Mouse (Mus musculus): ENCODE results near the gene Xrn1.
"Not testable (repeated sequence)": the region's sequence is repeated elsewhere in the genome, so short reads cannot be mapped to it uniquely, and the experiment has no call there.

The Xrn1 gene

DNA sequence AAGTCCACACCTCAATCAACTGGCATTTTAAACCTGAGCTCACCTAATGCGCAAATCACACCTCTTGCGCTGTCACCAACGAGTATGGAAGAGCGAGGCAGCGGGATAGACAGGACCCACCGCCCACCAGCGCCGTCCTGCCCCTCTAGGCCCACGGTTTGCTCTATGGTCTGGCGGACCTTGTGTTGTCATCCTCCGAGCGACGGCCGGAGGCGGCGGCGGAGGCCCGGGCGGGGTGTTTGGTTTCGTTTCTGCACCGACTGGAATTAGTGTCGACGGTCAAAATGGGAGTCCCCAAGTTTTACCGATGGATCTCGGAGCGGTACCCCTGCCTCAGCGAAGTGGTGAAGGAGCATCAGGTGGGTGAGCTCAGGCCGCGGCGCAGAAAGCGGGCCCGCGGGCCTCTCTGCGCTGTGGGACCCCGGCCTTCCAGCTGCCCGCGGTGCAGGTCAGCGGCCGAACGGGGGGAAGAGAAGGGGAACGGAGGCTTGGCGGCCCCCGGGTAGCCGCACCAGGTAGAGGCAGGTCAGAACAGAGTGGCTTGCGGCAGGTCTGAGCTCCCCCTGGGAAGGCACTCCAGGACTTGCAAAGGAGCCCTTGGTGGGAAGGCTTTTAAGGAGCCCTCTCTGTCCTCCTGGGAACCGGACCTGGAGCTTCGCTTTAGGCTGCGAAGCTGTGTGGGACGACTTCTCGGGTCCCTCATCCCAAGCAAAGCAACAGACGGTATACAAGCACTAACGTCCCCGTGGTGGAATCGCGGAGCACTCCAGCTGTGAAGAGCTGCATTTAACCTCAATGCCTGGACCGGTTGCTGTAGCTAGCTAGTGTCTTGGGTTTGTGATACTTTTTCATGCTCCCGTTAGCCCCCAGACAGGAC is at the start of gene Xrn1:
Gene Xrn1 (plus strand): TSS at position 176 of the 877 bp plus-strand sequence.
- peak; percentile 96 for DNase-seq

DNA sequence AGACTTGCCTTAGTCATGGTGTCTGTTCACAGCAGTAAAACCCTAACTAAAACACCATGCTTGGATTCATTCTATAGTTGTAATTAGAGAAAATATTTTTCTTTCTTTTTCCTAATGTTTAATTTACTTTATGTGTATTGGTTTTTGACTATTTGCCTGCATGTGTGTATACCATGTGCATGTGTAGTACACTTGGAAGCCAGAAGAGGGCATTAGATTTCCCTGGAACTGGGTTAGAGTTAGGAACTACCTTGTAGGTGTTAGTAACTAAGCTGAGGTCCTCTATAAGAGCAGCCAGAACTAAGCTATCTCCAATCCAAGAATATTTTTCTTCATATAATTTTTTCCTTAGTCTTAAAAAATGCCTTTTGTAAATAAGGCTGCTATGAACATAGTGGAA is 21.7 kb upstream of the Xrn1 start:
- no peak for DNase-seq

DNA sequence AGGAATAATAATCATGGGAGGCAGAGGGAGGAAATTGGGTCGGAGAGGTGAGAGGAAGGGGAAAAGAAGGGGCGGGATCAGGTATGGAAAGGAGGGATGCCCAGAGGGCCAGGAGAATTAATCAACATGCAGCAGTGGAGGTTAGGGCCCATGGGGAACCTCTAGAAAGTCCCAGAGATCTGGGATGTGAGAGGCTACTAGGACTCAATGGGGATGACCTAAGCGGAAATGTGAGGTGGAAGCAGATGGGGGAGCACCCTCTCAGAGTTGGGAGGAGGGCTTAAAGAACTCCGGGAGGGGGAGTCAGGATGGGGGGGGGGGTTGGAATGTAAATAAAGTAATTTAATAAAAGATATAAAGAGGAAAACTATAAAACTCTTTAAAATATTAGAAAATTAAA is 902 bp upstream of the Xrn1 start:
- DNase-seq = no peak

DNA sequence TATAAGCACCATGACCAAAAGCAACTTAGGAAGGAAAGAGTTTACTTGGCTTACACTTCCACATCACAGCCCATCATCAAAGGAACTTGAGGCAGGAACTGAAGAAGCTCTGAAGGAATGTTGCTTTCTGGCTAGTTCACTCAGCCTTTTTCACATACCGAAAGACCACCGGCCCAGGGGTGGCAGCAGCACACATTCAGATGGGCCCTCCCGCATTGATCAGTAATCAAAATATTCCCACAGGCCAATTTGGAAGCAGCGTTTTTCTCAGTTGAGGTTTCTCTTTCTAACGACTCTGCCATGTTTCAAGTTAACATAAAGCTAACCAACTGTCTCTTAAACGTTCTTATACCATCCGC is 355 bp upstream of the Xrn1 start:
- DNase-seq = peak; percentile 42 to 56

DNA sequence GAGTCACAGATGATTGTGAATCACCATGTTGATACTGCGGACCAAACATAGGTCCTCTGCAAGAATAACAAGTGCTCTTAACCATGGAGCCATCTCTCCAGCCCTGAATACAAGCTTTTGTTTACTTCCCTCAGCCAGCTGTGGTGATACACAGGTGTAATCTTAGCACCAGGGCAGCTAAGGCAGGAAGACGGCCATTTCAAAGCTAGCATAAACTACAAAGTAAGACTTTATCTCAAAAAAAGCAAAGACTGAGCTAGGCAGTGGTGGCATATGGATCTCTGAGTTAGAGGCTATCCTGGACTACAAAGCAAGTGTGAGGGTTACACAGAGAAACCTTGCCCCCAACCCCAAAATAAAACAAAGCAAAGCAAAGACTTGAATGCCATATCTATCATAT is 3.1 kb downstream of the Xrn1 start:
- DNase-seq = no peak

DNA sequence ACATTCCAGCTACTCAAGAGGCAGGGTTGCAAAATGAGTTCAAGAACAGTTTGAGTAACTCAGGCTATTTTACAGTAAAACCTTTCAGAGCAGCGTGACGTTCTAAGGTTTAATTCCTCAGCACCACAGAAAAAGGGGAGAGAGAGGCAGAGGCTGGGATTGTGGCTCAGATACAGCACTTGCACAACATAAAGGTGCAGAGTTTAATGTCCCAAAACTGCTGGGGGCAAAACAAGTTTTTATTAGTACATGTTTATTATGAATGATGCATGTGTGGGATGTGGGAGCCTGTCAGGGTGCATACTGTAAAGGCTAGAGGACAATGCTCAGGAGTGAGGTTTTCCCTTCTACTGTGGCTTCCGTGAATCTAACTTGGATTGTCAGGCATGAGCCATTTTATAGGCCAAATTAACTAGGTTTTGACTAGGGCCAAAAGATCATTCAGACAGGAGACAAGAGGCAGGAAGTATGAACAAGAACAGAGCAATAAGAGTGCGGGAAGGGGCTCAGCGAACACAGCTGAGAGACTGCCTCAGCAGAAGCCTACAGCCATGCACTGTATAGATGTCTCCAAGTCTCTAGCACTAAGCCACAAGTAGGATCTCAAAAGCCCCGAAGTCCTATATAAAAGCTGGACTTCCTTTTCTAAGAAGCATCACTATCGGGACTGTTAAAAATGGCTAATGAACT is 3.6 kb downstream of the Xrn1 start:
- DNase-seq = no peak

DNA sequence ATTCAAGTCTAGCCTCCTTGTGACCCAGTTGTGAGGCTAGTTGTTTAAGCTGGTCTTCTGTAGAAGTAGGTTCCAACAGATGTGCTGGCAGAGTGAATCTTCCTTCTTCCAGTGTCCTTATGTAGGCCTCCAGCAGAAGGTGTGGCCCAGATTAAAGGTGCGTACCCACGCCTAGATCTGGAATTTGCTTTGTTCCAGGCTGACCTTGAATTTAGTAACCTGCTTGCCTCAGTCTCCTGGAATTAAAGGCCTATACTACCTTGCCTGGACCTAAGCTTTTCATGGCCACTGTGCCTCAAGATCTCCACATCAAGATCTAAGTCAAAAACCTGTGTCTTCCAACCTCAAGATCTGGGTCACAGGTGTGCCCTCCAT is 4.2 kb downstream of the Xrn1 start:
- DNase-seq = not testable (repeated sequence)

DNA sequence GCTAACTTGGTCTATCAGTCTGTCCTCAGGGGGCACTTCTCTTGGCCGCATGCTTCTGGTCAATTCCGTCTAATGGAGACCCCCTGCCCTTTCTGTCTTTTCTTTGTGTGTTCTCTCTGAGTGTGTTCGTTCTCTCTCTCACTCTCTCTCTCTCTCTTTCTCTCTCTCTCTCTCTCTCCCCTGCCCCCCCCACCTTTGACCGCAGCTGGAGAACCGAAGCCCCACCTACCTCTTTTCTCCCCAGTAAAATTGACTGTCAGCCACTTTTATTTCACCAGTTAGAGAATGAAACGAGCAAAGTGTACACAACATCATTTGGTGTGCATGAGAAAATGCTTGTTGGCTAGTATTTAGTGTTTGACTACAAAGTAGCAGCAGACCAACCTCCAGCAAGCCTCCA is 4.7 kb downstream of the Xrn1 start:
- no peak for DNase-seq

DNA sequence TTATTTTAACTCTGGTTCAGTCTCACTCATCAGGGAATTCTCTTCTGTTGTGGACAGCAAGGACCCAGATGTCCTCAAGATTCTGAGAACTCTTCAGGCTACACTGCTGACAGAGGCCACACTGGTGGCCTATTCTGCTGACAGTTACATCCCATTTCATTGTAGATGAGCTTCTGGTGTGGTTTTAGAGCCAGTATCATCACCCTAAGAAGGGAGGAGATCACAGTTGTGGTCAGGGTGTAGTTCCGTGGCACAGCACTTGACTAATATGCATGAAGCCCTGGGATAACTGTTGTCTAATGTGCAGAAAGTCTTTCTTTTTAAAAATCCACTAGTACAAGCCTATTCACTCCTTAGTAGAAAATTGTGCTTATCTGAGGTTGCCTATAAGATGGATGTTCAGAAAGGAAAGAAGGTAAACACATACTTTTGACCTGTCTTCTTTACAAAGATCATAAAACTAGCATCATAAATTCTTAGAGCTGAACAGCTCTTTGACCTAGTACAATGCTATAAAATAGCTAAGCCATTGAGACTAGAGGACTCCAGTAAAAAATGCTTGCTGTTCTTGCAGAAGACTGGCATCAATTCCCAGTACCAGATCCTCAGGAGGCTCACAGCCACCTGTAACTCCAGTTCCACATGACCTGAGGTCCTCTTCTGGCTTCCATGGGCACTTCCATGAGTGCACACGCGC is 5.3 kb downstream of the Xrn1 start:
- DNase-seq = no peak

DNA sequence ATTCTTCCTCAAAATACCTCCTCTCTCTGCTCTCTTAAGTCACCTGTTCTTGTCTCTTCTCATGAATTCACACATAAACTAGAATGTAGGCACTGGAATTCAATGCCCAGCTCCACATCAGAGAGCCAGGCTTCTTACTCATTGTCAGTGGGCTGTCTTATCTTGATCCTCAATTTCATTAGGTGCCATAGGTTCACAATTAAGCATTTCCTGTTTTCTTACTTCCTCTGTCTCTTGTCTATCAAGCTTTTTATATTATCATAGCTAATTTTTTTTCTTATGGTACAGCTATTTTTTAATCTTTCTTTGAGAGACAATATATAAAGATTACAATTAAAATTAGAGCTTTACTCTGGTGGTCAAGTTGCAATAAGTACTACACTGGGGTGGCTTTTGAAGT is 6.5 kb downstream of the Xrn1 start:
- DNase-seq = no peak

DNA sequence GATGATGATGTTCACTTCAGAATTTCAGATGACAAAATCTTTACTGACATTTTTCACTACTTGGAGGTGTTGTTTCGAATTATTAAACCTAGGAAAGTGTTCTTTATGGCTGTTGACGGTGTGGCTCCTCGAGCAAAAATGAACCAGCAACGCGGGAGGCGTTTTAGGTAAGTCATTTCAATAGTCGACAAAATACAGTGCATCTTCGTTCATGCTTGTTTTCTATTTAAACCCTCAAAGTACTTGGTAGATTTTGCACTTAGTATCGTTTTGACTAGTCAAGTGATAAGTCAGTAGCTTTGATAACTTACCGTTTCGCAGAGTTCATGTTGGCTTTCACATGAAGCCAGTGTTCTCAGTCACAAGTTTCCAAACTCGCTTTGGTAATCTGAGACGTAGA is 9.5 kb downstream of the Xrn1 start:
- DNase-seq = no peak

DNA sequence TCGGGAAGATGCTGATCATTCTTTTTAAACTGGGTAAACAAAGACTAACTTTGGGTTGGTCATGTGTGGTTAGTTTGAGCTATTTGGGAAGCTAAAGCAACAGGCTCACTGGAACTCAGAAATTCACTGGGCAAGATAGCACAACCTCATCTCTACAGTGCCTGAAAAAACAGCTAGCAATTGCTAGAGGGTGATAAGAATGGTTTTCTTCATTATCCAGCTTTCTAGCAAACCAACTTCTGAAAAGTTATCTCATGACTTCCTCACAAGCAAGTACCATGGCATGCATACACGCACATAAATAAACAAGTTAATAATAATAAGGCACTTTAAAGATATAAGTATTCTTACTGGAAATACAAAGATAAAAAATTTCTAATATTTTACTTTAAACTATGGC is 23.7 kb downstream of the Xrn1 start:
- no peak for DNase-seq

DNA sequence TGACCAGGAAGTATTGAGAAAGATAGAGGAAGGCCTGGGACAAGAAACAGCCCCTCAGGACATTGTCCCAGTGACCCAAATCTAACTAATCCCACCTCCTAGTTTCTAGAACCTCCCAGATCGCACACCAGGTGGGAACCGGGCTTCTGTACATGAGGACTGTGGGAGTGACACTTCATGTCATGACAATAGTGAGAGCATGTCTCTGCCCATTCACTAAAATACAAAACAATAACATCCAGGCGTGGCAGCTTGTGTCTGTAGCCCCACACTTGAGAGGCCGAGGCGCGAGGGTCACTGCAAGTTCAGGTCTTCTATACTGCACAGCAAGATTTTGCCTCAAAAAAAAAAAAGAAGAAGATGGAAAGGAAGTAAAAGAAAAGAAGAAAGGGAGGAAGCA is 25.3 kb downstream of the Xrn1 start:
- DNase-seq = no peak

DNA sequence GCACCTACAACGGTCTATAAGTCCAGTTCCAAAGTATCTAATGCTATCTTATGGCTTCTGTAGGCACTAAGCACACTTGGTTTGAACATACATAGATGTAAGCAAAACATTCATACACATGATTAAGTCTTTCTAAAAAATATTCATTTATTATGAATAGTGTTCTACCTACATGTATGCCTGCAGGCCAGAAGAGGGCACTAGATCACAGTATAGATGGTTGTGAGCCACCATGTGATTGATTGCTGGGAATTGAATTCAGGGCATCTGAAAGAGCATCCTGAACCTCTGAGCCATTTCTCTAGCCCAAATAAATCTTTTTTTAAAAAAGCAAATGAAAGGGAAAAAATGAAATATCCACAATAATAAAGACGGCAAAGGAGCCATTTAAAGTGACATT is 37.7 kb downstream of the Xrn1 start:
- no peak for DNase-seq

DNA sequence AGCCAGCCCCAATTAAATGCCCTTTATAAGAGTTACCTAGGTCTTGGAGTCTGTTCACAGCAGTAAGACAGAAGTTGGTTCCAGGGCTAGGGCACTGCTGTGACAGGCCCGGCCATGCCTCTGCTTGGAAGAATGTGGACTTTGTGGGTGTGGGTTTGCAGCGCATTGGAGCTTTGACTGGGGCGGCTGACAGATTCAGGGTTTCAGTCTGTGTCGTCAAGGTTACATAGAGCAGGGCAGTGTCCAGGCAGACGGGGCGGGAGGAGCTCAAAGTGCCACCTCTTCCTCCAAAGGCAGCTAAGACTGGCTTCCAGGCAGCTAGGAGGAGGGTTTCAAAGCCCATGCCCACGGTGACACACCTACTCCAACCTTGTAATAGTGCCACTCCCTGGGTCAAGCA is 49.9 kb downstream of the Xrn1 start:
- DNase-seq = no peak

DNA sequence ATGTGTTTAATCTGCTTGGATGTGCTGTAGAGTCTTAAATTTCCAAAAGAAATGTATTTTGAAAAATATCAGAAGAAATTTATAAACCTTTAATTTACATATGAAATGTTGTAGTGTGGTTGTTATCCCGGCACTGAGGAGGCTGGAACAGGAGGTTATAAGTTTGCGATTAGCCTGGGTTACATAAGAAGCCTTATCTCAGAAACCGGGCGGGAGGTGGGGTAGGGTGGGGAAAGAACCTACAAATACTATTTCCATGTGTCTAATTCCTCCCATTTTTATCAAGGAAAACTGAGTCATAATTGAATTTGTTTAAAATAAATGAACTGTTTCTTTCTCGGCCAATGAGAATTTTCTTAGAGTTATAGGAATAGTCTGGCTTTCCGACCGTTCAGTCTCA is 56.1 kb downstream of the Xrn1 start:
- DNase-seq = no peak

DNA sequence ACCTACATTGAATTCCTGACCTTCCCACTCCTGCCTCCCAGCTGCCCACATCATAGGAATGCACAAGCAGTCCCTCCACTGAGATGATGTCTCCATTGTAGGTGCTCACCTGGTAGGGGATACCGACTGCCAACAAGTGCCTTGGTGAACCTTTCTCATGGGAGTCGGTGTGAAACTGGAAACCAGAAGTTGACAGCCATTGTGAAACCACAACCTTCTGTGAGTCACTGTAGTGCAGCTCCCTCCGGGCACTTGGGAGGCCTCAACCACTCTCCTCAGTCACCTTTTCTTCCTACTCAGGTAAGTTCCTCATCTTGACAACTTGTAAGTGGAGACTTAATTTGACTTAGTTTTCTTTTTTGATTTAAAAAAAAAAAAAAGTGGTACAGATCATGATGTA is 69.4 kb downstream of the Xrn1 start:
- DNase-seq = no peak

DNA sequence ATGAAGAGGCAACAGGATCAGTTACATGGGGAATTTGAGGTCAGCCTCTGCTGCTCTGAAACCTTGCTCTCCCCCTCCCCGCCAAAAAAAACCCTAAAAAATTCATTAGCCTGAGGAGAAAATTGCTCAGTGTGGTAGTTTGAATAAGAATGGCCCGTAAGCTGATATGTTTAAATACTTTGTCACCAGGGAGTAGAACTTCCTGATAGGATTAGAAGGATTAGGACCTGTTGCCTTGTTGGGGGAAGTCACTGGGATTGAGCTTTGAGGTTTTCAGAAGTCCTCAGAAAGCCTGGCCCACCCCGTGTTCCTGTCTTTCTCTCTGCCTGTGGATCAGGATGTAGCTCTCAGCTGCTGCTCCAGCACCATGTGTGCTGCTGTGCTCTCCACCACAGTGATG is 73.4 kb downstream of the Xrn1 start:
- DNase-seq = no peak

DNA sequence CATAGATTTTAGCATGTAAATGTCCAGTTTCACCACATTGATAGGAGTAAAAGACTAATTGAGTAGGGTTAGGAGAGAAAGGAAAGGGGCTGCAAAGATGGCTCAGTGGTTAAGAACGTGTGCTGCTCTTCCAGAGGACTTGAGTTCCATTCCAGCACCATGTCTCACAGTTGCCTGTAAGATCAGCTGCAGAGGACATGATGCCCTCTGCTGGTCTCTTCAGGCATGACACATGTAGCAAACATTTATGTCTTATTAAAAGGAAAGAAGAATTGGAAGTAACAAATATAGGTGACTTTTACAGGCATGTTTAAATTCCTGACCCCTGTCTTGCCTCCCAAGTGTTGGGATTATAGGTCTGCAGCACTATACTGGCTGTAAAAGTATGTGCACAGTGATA is 74.3 kb downstream of the Xrn1 start:
- peak; percentile 45 to 55 for DNase-seq

DNA sequence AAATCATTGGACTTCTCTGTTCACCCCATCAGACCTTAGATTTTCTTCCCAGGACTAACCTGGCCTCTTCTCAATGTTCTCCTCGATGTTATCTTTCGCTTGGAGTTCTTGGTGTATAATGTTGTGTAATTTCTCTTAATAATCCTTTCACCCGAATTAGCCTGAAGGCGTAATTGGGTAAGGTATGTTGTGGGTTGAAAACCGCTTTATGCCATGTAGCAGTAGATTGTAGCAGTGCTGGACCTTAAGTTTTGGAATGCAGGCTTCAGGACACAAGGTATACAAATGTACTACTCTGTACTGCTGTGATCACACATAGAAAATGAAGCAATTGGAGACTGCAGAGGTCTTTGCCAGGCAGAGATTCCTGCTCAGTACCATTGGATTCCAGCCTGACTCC is 75.3 kb downstream of the Xrn1 start:
- DNase-seq = no peak

DNA sequence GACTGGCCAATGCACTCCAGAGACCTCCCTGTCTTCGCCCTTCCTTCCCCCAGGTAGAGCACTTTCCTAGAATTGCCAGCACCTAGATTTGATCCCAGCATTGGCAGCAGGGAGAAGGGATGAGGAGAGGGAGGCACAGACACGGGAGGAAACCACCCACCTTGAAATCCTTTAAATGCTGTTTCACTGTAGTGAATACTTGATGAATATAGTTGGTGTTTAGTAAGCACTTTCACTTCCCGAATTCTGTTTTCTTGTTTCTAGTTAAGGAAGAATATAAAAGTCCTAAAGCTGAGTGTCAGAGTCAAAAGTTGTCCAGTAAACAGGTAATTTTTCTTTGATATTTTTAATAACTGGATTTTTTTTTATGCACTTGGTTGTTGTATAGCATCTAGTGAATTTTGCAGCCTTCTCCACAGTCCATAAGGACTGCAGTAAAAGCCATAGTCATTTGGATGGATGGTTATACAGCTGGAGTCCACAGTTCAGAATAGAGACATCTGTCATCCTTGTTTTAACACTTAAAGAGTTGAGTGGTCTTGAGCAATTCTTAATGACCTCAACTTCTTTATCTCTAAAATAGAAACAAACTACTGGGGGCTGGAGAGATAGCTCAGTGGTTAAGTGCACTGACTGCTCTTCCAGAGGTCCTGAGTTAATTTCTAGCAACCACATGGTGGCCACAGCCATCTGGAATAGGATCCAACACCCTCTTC is 81.0 kb downstream of the Xrn1 start:
- no peak for DNase-seq

DNA sequence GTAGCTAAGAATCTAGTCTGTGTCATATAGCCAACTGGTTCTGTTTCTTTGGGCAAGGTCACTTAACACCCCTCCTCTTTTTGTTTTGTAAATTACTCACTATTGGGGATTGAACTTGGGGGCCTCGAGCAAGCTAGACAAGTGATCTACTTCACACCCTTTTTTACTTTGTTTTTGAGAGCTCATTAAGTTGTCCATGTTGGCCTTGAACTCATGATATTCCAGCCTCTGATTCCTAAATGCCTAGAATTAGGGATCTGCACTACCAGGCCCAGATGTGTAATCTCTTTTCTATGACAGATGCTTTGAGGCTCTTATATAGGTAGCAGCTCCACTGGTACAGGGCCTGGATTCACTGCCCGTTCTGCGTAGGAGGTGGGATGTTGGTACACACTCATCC is 89.7 kb downstream of the Xrn1 start:
- DNase-seq = no peak

DNA sequence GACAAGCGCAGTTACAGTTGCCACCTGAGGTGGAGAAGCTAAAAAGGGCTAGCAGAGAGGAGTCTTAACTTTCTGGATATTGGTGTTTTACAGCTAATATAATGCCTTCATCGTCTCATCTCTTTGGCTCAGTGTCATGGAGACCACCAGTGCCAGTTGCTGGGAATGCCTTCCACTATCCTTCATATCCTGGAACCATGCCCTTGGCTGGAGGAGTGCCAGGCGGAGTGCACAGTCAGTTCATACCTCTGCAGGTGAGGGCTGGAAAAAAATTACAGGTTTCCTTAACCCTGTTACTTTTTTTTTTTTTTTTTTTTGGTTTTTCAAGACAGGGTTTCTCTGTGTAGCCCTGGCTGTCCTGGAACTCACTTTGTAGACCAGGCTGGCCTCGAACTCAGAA is 96.9 kb downstream of the Xrn1 start:
- DNase-seq = no peak
